Mouse (Mus musculus): ENCODE data around the gene Tnni3k. TPM values are rescaled to one million over a fixed set of nuclear protein-coding genes. Genes with fewer than 3 reads are reported as not detected.

Tnni3k gene
- polyA plus RNA-seq, 1 experiment from 2014 or later = not detected

GRCm38 (mm10) chr3:154800888-154801429 is 254.2 kb downstream of the Tnni3k start:
- 60% methylated on average over 8 of the region's 8 CpGs for WGBS (ENCODE audit: insufficient replicate concordance)
- Histone ChIP-seq H3K4me1 (replicated peaks) (no peaks in the 10 kb centered on the region), H3K27me3 (no peaks in the 10 kb centered on the region), H3K27ac (replicated peaks) (no peak overlapping the region), H3K4me2 (no peak overlapping the region), H3K9ac (no peak overlapping the region), H3K9me3 (replicated peaks) (no peaks in the 10 kb centered on the region), H3K4me3 (replicated peaks) (no peak overlapping the region), H3K36me3 (replicated peaks) (no peaks in the 10 kb centered on the region)
- ATAC-seq (ENCODE audit: insufficient read depth) = no peak

GRCm38 (mm10) chr3:154800454-154800853 is 254.8 kb downstream of the Tnni3k start:
- H3K9ac ChIP-seq = no peak overlapping the region
- H3K36me3 ChIP-seq (replicated peaks) = no peaks in the 10 kb centered on the region
- no peak for ATAC-seq (ENCODE audit: insufficient read depth)
- no peak overlapping the region for H3K4me3 ChIP-seq (replicated peaks)
- H3K4me2 ChIP-seq = no peak overlapping the region
- H3K9me3 ChIP-seq (replicated peaks) = no peaks in the 10 kb centered on the region
- no peaks in the 10 kb centered on the region for H3K4me1 ChIP-seq (replicated peaks)
- no peaks in the 10 kb centered on the region for H3K27me3 ChIP-seq
- H3K27ac ChIP-seq (replicated peaks) = no peak overlapping the region
- WGBS (ENCODE audit: insufficient replicate concordance) = 68% methylated on average over 8 of the region's 8 CpGs

- Histone ChIP-seq H3K9ac (no peak overlapping the region), H3K4me2 (no peak overlapping the region), H3K4me3 (replicated peaks) (no peak overlapping the region), H3K27ac (replicated peaks) (no peak overlapping the region), H3K9me3 (replicated peaks) (no peaks in the 10 kb centered on the region), H3K4me1 (replicated peaks) (no peaks in the 10 kb centered on the region), H3K36me3 (replicated peaks) (no peaks in the 10 kb centered on the region), H3K27me3 (no peaks in the 10 kb centered on the region)
- WGBS (ENCODE audit: insufficient replicate concordance) = 65% methylated on average over 4 of the region's 4 CpGs
- no peak for ATAC-seq (ENCODE audit: insufficient read depth)
Measured at GRCm38 (mm10) chr3:154798806-154799205, 256.4 kb downstream of the Tnni3k start.

DNA sequence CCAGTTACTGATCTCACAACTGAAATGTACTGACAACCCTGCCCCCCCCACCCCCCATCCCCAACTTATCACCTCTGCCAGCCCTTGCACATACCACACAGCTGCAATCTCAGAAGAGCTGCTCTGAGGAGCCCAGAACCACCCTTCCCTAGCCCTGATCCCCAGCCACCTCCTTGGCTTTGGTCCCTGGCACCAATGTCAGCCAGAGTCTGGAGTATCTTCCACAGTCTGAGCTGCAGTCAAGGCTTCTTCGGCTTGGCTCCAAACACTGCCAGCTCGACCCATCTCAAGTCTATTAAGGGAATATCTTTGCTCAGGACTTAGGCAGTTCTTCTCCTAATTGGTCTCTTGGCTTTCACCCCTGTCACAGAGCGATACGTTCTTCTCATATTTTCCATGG is 261.6 kb downstream of the Tnni3k start:
- ATAC-seq (ENCODE audit: insufficient read depth) = no peak
- no peak overlapping the region for H3K9ac ChIP-seq
- no peak overlapping the region for H3K4me2 ChIP-seq
- H3K4me3 ChIP-seq (replicated peaks) = no peak overlapping the region
- WGBS (ENCODE audit: insufficient replicate concordance) = 58% methylated on average over 4 of the region's 4 CpGs
- H3K27ac ChIP-seq (replicated peaks) = no peak overlapping the region
- no peaks in the 10 kb centered on the region for H3K4me1 ChIP-seq (replicated peaks)
- no peaks in the 10 kb centered on the region for H3K36me3 ChIP-seq (replicated peaks)
- no peaks in the 10 kb centered on the region for H3K9me3 ChIP-seq (replicated peaks)
- H3K27me3 ChIP-seq = no peaks in the 10 kb centered on the region

DNA sequence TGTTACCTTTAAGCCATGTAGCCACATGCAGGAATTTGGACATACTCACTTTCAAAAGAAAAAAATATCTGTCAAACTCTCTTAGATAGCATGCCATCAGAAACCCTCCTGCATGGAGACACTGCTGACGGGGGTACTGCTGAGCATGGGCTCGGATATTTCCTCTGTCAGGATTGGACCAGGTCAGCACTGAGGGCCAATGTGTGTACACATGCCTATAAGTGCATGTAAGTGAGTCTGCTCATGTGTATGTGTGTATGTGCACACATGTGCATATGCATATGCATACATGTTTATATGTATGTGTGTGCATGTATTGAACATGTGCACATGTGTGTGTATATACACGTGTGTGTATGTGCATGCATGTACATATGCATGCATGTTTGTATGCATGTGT is 267.6 kb downstream of the Tnni3k start:
- WGBS (ENCODE audit: insufficient replicate concordance) = 45% methylated on average over 3 of the region's 3 CpGs
- Histone ChIP-seq H3K36me3 (replicated peaks) (no peaks in the 10 kb centered on the region), H3K4me3 (replicated peaks) (no peak overlapping the region), H3K9ac (no peak overlapping the region), H3K9me3 (replicated peaks) (no peaks in the 10 kb centered on the region), H3K27ac (replicated peaks) (no peak overlapping the region), H3K4me2 (no peak overlapping the region), H3K4me1 (replicated peaks) (no peaks in the 10 kb centered on the region), H3K27me3 (no peaks in the 10 kb centered on the region)
- no peak for ATAC-seq (ENCODE audit: insufficient read depth)

GRCm38 (mm10) chr3:154786354-154786753 is 268.9 kb downstream of the Tnni3k start:
- H3K9ac ChIP-seq = no peak overlapping the region
- WGBS (ENCODE audit: insufficient replicate concordance) = 82% methylated on average over 9 of the region's 9 CpGs
- H3K4me3 ChIP-seq (replicated peaks) = no peak overlapping the region
- ATAC-seq (ENCODE audit: insufficient read depth) = no peak
- no peak overlapping the region for H3K27ac ChIP-seq (replicated peaks)
- no peaks in the 10 kb centered on the region for H3K9me3 ChIP-seq (replicated peaks)
- no peaks in the 10 kb centered on the region for H3K36me3 ChIP-seq (replicated peaks)
- H3K27me3 ChIP-seq = no peaks in the 10 kb centered on the region
- H3K4me2 ChIP-seq = no peak overlapping the region
- H3K4me1 ChIP-seq (replicated peaks) = no peaks in the 10 kb centered on the region

DNA sequence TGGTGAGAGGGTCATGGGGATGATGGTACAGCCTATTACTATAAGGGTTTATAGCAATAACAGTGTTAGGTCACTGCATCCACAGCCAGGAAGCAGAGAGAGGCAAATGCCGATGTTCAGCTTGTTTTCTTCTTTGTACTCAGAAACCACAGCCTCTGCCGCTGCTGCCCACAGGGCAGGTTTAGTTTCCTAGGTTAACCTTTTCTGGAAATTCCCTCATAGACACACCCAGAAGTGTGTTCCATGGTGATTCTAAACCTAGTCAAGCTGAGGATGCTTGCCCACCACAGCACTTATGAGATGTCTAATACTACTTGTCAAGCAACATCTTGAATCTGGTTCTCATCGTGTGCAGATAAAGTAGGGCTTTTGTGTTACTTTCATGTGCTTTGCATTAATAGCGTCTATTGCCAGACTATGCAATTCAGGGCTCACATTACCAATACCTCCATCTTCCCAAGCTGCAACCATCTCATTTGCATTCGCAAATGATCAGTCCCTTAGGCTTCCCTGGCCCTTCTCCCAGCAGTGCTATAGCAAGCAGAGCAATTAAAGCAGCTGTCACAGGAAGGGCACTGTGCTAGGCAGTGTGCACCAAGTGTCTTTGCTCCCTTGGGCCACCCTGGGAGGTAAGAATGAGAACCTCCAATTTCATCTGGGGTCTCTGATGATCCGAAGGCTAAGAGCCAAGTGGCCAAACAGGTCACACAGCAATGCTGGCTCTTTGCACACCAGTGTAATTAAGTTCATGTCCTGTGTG is 276.2 kb downstream of the Tnni3k start:
- WGBS (ENCODE audit: insufficient replicate concordance) = 40% methylated on average over 6 of the region's 6 CpGs
- Histone ChIP-seq H3K36me3 (replicated peaks) (no peaks in the 10 kb centered on the region), H3K9me3 (replicated peaks) (no peaks in the 10 kb centered on the region), H3K27me3 (no peaks in the 10 kb centered on the region), H3K4me1 (replicated peaks) (no peaks in the 10 kb centered on the region), H3K4me2 (no peak overlapping the region), H3K4me3 (replicated peaks) (no peak overlapping the region), H3K9ac (no peak overlapping the region), H3K27ac (replicated peaks) (no peak overlapping the region)
- no peak for ATAC-seq (ENCODE audit: insufficient read depth)

DNA sequence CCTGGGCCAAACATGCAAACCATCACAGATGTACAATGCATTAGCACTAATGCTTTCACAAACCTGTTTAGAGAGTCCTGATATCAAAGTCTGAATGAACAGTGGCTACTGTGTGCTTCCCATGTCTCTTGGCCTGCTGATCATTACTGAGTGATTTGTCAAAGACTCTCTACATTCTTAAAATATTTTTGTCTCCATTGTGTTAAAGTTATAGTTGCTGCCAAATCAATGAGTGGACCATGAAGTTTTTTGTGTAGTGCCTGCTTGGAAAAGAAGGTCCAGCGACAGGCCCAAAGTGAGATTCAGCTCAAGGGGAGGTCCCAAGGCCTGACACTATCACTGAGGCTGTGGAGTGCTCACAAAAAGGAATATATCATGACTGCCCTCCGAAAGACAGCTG is 283.6 kb downstream of the Tnni3k start:
- no peaks in the 10 kb centered on the region for H3K4me1 ChIP-seq (replicated peaks)
- 53% methylated on average over 2 of the region's 2 CpGs for WGBS (ENCODE audit: insufficient replicate concordance)
- no peak for ATAC-seq (ENCODE audit: insufficient read depth)
- H3K36me3 ChIP-seq (replicated peaks) = no peaks in the 10 kb centered on the region
- no peak overlapping the region for H3K4me2 ChIP-seq
- no peak overlapping the region for H3K4me3 ChIP-seq (replicated peaks)
- H3K9ac ChIP-seq = no peak overlapping the region
- no peaks in the 10 kb centered on the region for H3K9me3 ChIP-seq (replicated peaks)
- no peaks in the 10 kb centered on the region for H3K27me3 ChIP-seq
- no peak overlapping the region for H3K27ac ChIP-seq (replicated peaks)

GRCm38 (mm10) chr3:154766321-154766720 is 288.9 kb downstream of the Tnni3k start:
- 66% methylated on average over 4 of the region's 4 CpGs for WGBS (ENCODE audit: insufficient replicate concordance)
- no peak for ATAC-seq (ENCODE audit: insufficient read depth)

GRCm38 (mm10) chr3:154764115-154764514 is 291.1 kb downstream of the Tnni3k start:
- WGBS (ENCODE audit: insufficient replicate concordance) = 62% methylated on average over 7 of the region's 7 CpGs
- Histone ChIP-seq H3K27ac (replicated peaks) (no peak overlapping the region), H3K4me1 (replicated peaks) (no peaks in the 10 kb centered on the region), H3K9me3 (replicated peaks) (no peaks in the 10 kb centered on the region), H3K27me3 (no peaks in the 10 kb centered on the region), H3K4me2 (no peak overlapping the region), H3K9ac (no peak overlapping the region), H3K36me3 (replicated peaks) (no peaks in the 10 kb centered on the region), H3K4me3 (replicated peaks) (no peak overlapping the region)
- no peak for ATAC-seq (ENCODE audit: insufficient read depth)

More at GRCm38 (mm10) chr3:154766321-154766720, 288.9 kb downstream of the Tnni3k start:
- H3K4me3 ChIP-seq (replicated peaks) = no peak overlapping the region
- H3K4me2 ChIP-seq = no peak overlapping the region
- no peaks in the 10 kb centered on the region for H3K9me3 ChIP-seq (replicated peaks)
- H3K4me1 ChIP-seq (replicated peaks) = no peaks in the 10 kb centered on the region
- no peaks in the 10 kb centered on the region for H3K36me3 ChIP-seq (replicated peaks)
- no peak overlapping the region for H3K9ac ChIP-seq
- H3K27me3 ChIP-seq = no peaks in the 10 kb centered on the region
- no peak overlapping the region for H3K27ac ChIP-seq (replicated peaks)

- no peak overlapping the region for H3K27ac ChIP-seq (replicated peaks)
- ATAC-seq (ENCODE audit: insufficient read depth) = no peak
- H3K9ac ChIP-seq = no peak overlapping the region
- H3K4me3 ChIP-seq (replicated peaks) = no peak overlapping the region
- no peaks in the 10 kb centered on the region for H3K36me3 ChIP-seq (replicated peaks)
- 49% methylated on average over 9 of the region's 9 CpGs for WGBS (ENCODE audit: insufficient replicate concordance)
- no peaks in the 10 kb centered on the region for H3K9me3 ChIP-seq (replicated peaks)
- no peak overlapping the region for H3K4me2 ChIP-seq
- H3K4me1 ChIP-seq (replicated peaks) = no peaks in the 10 kb centered on the region
- H3K27me3 ChIP-seq = no peaks in the 10 kb centered on the region
Measured at GRCm38 (mm10) chr3:154763374-154763773, 291.8 kb downstream of the Tnni3k start.

DNA sequence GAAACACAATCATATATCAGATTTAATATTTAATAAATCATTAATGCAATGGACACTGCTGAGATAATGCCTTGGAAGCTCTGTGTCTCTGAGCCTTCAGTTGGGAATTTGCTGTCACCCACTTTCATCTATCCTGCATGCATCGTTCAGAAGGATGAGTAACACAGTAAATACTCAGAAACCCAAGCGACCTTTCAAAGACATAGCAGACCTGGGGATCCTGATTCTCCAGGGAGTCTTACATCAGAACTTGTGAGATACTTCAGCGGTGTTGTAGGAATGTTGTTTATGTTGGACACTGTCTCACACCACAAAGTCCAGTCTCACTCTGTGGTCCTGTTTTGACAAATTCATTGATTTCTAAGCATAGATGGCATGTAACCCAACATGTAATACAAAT is 294.1 kb downstream of the Tnni3k start:
- Histone ChIP-seq H3K4me3 (replicated peaks) (no peak overlapping the region), H3K9ac (no peak overlapping the region), H3K27ac (replicated peaks) (no peak overlapping the region), H3K27me3 (no peaks in the 10 kb centered on the region), H3K4me1 (replicated peaks) (no peaks in the 10 kb centered on the region), H3K4me2 (no peak overlapping the region), H3K9me3 (replicated peaks) (no peaks in the 10 kb centered on the region), H3K36me3 (replicated peaks) (no peaks in the 10 kb centered on the region)
- WGBS (ENCODE audit: insufficient replicate concordance) = 58% methylated on average over 3 of the region's 3 CpGs
- no peak for ATAC-seq (ENCODE audit: insufficient read depth)
